Mouse (Mus musculus): ENCODE data around the gene Ecd. TPM values are rescaled to one million over a fixed set of nuclear protein-coding genes. Genes with fewer than 3 reads are reported as not detected.
"Not testable (repeated sequence)": the region's sequence is repeated elsewhere in the genome, so short reads cannot be mapped to it uniquely, and the experiment has no call there.

Ecd gene
- total and polyA plus RNA-seq, 3 experiments = 56.6 to 79.6 (median 62.5) TPM

DNA sequence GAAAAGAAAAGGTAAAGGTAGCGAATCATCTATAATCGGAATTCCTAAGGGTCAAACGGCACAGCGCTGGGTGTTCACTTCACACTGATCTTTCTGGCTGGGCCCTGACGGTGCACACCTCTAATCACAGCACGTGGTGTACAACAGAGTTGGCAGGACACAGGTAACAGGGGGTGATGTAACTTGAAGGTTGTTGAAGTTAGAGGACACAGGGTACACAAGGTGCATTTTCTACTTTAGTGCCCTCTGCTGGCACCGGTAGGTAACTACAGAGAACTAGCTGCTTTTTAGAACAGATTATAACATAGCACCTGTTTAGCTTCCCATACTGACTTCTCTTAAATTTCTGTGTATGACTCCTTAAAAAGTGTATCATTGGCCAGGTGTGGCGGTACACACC, 7.8 kb downstream of the Ecd start:
- H3K36me3 ChIP-seq (replicated peaks) = peaks cover 86% of the 10 kb centered on the region
- DNase-seq (ENCODE audit: low spot score) (peak; percentile 21), ATAC-seq (ENCODE audit: extremely low read depth, insufficient number of reproducible peaks, low FRiP score, poor library complexity, severe bottlenecking) (no peak)
- TF ChIP-seq GATA1 (IDR thresholded peaks at IDR 0.05; ENCODE audit: borderline replicate concordance, low read length) (no peak), POLR2AphosphoS5 (IDR thresholded peaks at IDR 0.05; ENCODE audit: insufficient replicate concordance, low read depth, low read length) (no peak), CTCF (IDR thresholded peaks at IDR 0.05; ENCODE audit: low read depth, low read length) (peak; percentile 63)
- H3K27me3 ChIP-seq (ENCODE audit: insufficient read depth, low read length) = no peaks in the 10 kb centered on the region
- H3K4me1 ChIP-seq (ENCODE audit: insufficient read depth, low read depth, low read length) = peaks cover 13% of the 10 kb centered on the region
- H3K9me3 ChIP-seq (replicated peaks) = no peaks in the 10 kb centered on the region
- H3K4me3 ChIP-seq (ENCODE audit: low read depth, low read length) = no peak overlapping the region

DNA sequence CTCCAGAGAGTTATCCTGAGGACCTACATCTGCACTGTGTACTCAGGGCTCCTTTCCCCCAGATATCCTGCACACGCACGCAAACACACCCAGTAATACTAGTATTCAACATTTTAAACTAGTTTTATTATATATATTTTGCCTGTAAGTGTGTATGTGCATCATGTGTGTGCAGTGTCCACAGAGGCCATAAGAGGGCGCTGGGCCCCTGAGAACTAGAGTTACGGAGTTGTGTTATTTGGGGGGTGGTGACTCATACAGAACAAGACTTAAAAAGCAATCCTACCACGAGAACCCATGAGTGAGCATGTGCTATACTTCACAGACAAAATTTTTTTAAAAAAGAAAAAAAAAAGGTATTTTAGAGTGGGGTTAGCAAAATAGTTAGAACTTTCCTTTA, 8.5 kb downstream of the Ecd start:
- TF ChIP-seq POLR2AphosphoS5 (IDR thresholded peaks at IDR 0.05; ENCODE audit: insufficient replicate concordance, low read depth, low read length) (no peak), TAL1 (conservative IDR thresholded peaks at IDR 0.05; ENCODE audit: low read depth, low read length) (no peak), GATA2 (IDR thresholded peaks at IDR 0.05; ENCODE audit: borderline replicate concordance, low read depth, low read length) (no peak), CTCF (IDR thresholded peaks at IDR 0.05; ENCODE audit: low read depth, low read length) (no peak), GATA1 (IDR thresholded peaks at IDR 0.05; ENCODE audit: borderline replicate concordance, low read length) (no peak)
- Histone ChIP-seq H3K4me1 (ENCODE audit: insufficient read depth, low read depth, low read length) (peaks cover 13% of the 10 kb centered on the region), H3K27me3 (ENCODE audit: insufficient read depth, low read length) (no peaks in the 10 kb centered on the region), H3K9me3 (replicated peaks) (no peaks in the 10 kb centered on the region), H3K36me3 (replicated peaks) (peaks cover 84% of the 10 kb centered on the region), H3K4me3 (ENCODE audit: low read depth, low read length) (no peak overlapping the region)
- DNase-seq (ENCODE audit: low spot score) = no peak
- no peak for ATAC-seq (ENCODE audit: extremely low read depth, insufficient number of reproducible peaks, low FRiP score, poor library complexity, severe bottlenecking)

DNA sequence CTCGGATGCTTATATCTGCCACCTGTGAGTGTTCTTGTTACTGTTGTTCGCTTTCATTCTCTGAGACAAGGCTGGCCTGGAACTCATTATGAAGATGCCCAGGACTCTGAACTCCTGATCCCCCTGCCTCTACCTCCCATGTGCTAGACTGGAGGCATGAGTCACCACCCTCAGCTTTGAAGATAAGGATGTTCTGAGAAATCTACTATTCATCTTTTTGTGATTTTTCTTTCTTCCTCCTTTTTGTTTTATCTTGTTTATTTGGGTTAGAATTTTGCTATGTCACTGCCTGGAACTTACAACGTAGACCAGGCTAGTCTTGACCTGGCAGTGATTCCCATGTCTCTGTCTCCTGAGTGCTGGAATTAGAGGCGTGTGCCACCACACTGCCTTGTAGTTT, 16.6 kb downstream of the Ecd start:
- Histone ChIP-seq H3K9me3 (replicated peaks) (no peaks in the 10 kb centered on the region), H3K4me1 (ENCODE audit: insufficient read depth, low read depth, low read length) (no peaks in the 10 kb centered on the region; the same call in 1 of the 2 replicates), H3K36me3 (replicated peaks) (peaks cover 95% of the 10 kb centered on the region), H3K4me3 (ENCODE audit: low read depth, low read length) (no peak overlapping the region), H3K27me3 (ENCODE audit: insufficient read depth, low read length) (no peaks in the 10 kb centered on the region)
- DNase-seq (ENCODE audit: low spot score) = no peak
- ATAC-seq (ENCODE audit: extremely low read depth, insufficient number of reproducible peaks, low FRiP score, poor library complexity, severe bottlenecking) = no peak
- TF ChIP-seq GATA2 (IDR thresholded peaks at IDR 0.05; ENCODE audit: borderline replicate concordance, low read depth, low read length) = no peak
- TF ChIP-seq GATA1 (IDR thresholded peaks at IDR 0.05; ENCODE audit: borderline replicate concordance, low read length) = no peak
- TF ChIP-seq TAL1 (conservative IDR thresholded peaks at IDR 0.05; ENCODE audit: low read depth, low read length) = no peak
- no peak for TF ChIP-seq CTCF (IDR thresholded peaks at IDR 0.05; ENCODE audit: low read depth, low read length)
- TF ChIP-seq POLR2AphosphoS5 (IDR thresholded peaks at IDR 0.05; ENCODE audit: insufficient replicate concordance, low read depth, low read length) = no peak

GRCm38 (mm10) chr14:20328474-20328873, 19.4 kb downstream of the Ecd start:
- Histone ChIP-seq H3K4me3 (ENCODE audit: low read depth, low read length) (no peak overlapping the region), H3K9me3 (replicated peaks) (no peaks in the 10 kb centered on the region), H3K36me3 (replicated peaks) (peaks cover 92% of the 10 kb centered on the region), H3K27me3 (ENCODE audit: insufficient read depth, low read length) (no peaks in the 10 kb centered on the region), H3K4me1 (ENCODE audit: insufficient read depth, low read depth, low read length) (no peaks in the 10 kb centered on the region; the same call in 1 of the 2 replicates)
- TF ChIP-seq GATA1 (IDR thresholded peaks at IDR 0.05; ENCODE audit: borderline replicate concordance, low read length) (no peak), CTCF (IDR thresholded peaks at IDR 0.05; ENCODE audit: low read depth, low read length) (no peak)
- no peak for DNase-seq (ENCODE audit: low spot score)
- no peak for ATAC-seq (ENCODE audit: extremely low read depth, insufficient number of reproducible peaks, low FRiP score, poor library complexity, severe bottlenecking)

GRCm38 (mm10) chr14:20324196-20324595, 23.7 kb downstream of the Ecd start:
- H3K36me3 ChIP-seq (replicated peaks) = peaks cover 90% of the 10 kb centered on the region
- DNase-seq (ENCODE audit: low spot score) = no peak
- H3K4me3 ChIP-seq (ENCODE audit: low read depth, low read length) = no peak overlapping the region
- H3K4me1 ChIP-seq (ENCODE audit: insufficient read depth, low read depth, low read length) = peaks cover 5% of the 10 kb centered on the region; the same call in 1 of the 2 replicates
- H3K27me3 ChIP-seq (ENCODE audit: insufficient read depth, low read length) = no peaks in the 10 kb centered on the region
- no peak for TF ChIP-seq GATA1 (IDR thresholded peaks at IDR 0.05; ENCODE audit: borderline replicate concordance, low read length)
- TF ChIP-seq POLR2AphosphoS5 (IDR thresholded peaks at IDR 0.05; ENCODE audit: insufficient replicate concordance, low read depth, low read length) = no peak
- no peak for TF ChIP-seq GATA2 (IDR thresholded peaks at IDR 0.05; ENCODE audit: borderline replicate concordance, low read depth, low read length)
- no peaks in the 10 kb centered on the region for H3K9me3 ChIP-seq (replicated peaks)
- ATAC-seq (ENCODE audit: extremely low read depth, insufficient number of reproducible peaks, low FRiP score, poor library complexity, severe bottlenecking) = no peak

- Histone ChIP-seq H3K4me3 (ENCODE audit: low read depth, low read length) (no peak overlapping the region), H3K27me3 (ENCODE audit: insufficient read depth, low read length) (no peaks in the 10 kb centered on the region), H3K36me3 (replicated peaks) (peaks cover 83% of the 10 kb centered on the region), H3K9me3 (replicated peaks) (no peaks in the 10 kb centered on the region), H3K4me1 (ENCODE audit: insufficient read depth, low read depth, low read length) (peaks cover 5% of the 10 kb centered on the region; the same call in 1 of the 2 replicates)
- TF ChIP-seq POLR2AphosphoS5 (IDR thresholded peaks at IDR 0.05; ENCODE audit: insufficient replicate concordance, low read depth, low read length) (no peak), CTCF (IDR thresholded peaks at IDR 0.05; ENCODE audit: low read depth, low read length) (peak; percentile 48; the same call in 1 of the 2 replicates)
- DNase-seq (ENCODE audit: low spot score) (no peak), ATAC-seq (ENCODE audit: extremely low read depth, insufficient number of reproducible peaks, low FRiP score, poor library complexity, severe bottlenecking) (no peak)
These were observed 28.5 kb downstream of the Ecd start for GRCm38 (mm10) chr14:20319420-20319819.

GRCm38 (mm10) chr14:20315137-20315536, 32.8 kb downstream of the Ecd start:
- peaks cover 70% of the 10 kb centered on the region for H3K36me3 ChIP-seq (replicated peaks)
- H3K4me3 ChIP-seq (ENCODE audit: low read depth, low read length) = no peak overlapping the region
- no peaks in the 10 kb centered on the region for H3K9me3 ChIP-seq (replicated peaks)
- ATAC-seq (ENCODE audit: extremely low read depth, insufficient number of reproducible peaks, low FRiP score, poor library complexity, severe bottlenecking) (no peak), DNase-seq (ENCODE audit: low spot score) (no peak)
- no peaks in the 10 kb centered on the region for H3K27me3 ChIP-seq (ENCODE audit: insufficient read depth, low read length)
- TF ChIP-seq GATA1 (IDR thresholded peaks at IDR 0.05; ENCODE audit: borderline replicate concordance, low read length) = no peak
- TF ChIP-seq CTCF (IDR thresholded peaks at IDR 0.05; ENCODE audit: low read depth, low read length) = no peak
- TF ChIP-seq GATA2 (IDR thresholded peaks at IDR 0.05; ENCODE audit: borderline replicate concordance, low read depth, low read length) = no peak
- no peak for TF ChIP-seq TAL1 (conservative IDR thresholded peaks at IDR 0.05; ENCODE audit: low read depth, low read length)
- no peak for TF ChIP-seq POLR2AphosphoS5 (IDR thresholded peaks at IDR 0.05; ENCODE audit: insufficient replicate concordance, low read depth, low read length)
- no peaks in the 10 kb centered on the region; the same call in 1 of the 2 replicates for H3K4me1 ChIP-seq (ENCODE audit: insufficient read depth, low read depth, low read length)

- not testable (repeated sequence) for H3K4me1 ChIP-seq (ENCODE audit: insufficient read depth, low read depth, low read length); ATAC-seq (ENCODE audit: extremely low read depth, insufficient number of reproducible peaks, low FRiP score, poor library complexity, severe bottlenecking); H3K4me3 ChIP-seq (ENCODE audit: low read depth, low read length); H3K27me3 ChIP-seq (ENCODE audit: insufficient read depth, low read length); H3K9me3 ChIP-seq (replicated peaks); DNase-seq (ENCODE audit: low spot score)
- peaks cover 51% of the 10 kb centered on the region for H3K36me3 ChIP-seq (replicated peaks)
These were observed 42.8 kb downstream of the Ecd start for GRCm38 (mm10) chr14:20305085-20305484.

Data from G1E (cell line).